Mouse (Mus musculus) megakaryocyte-erythroid progenitor cell, adult 5-6 weeks (primary cell): ENCODE results near the gene Ajuba. TPM values are rescaled to one million over a fixed set of nuclear protein-coding genes. Genes with fewer than 3 reads are reported as not detected.
A peak's percentile ranks its signal among the peaks of the same experiment; 100 is the strongest.

Source experiments
- ATAC-seq: replicated peaks from 2 replicates; pipeline ENCODE4 v1.8.0; 2016; ENCODE audit warnings: mild to moderate bottlenecking, inconsistent platforms; ENCODE audit not compliant: severe bottlenecking, poor library complexity, low FRiP score, low TSS enrichment
- total RNA-seq, 2 experiments: library from RNA; stranded (forward) in 1 of 2; stranded (reverse) in 1 of 2; fragments of 200-1000, 215-1000 nt in 1 of 2; fragments of >200 nt in 1 of 2; fragmentation: Nextera tagmentation in 1 of 2; gene quantifications; 2 replicates each; pipeline ENCODE4 v1.2.3; 2014 to 2017

Gene Ajuba
- total RNA-seq, 2 experiments from 2014 or later: 0.19 TPM; not detected in 1

DNA sequence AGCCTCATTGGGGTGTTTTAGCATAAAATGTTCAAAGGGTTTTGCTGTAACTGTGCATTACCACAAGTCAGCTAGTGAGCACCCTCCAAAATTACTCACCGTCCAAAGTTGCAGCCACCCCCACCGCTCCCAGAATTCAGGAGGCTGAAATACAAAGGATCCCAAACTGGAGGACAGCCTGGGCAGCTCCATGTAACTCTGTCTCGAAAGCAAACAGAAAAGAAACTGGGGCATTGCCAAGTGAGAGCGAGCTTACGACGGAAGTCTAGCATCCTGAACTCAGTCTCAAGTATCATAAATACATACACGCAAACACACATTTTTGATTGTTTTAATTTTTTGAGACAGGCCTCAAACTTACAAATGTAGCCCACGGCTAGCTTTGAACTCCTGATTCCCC, 20.0 kb downstream of the Ajuba start:
- no peak for ATAC-seq

DNA sequence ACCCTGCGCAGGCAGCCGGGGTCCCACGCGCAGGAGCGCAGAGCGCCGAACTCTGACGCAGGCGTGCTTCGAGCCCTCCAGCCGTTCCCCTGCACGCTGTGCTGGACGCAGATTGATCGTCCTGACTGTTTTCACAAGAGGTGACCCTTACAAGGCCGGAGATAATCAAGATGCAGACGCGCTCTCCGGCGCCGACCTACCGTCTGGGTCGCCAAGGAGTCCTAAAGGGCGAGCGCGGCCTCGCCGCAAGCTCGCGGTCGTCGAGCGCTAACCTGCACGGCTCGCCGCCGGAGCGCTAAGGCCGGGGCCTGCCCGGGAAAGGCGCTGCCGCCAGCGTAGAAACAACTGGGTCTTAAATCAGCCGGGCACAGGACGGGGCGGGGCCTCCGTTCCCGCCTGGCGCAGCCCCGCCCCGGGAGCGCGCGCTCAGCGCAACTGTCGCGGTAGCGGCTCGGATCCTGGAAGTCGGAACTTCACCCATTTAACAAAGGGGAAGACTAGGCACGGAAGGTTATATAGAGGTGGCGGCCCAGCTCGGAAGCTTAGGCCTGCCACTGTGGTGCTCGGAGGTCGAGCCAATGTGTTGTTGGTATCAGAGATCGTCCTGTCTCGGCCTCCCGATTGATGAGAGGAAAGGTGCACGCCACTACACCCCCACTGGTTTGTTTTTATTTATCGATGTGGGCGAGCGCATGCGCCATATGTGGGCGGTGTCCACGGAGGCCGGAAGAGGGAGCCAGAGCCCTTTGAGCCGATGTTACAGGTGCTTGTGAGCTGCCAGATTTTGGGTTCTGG, 23.2 kb downstream of the Ajuba start, which contains the start of gene Haus4:
Gene Haus4 (minus strand): TSS at position 642 of the 795 bp plus-strand sequence.
- peak; percentile 90 for ATAC-seq

- peak; percentile 42 for ATAC-seq
Measured at GRCm38 (mm10) chr14:54553454-54553974, 23.8 kb downstream of the Ajuba start.

GRCm38 (mm10) chr14:54544703-54545102, 32.7 kb downstream of the Ajuba start:
- ATAC-seq: no peak

- no peak for ATAC-seq
Measured at GRCm38 (mm10) chr14:54540771-54541170, 36.6 kb downstream of the Ajuba start.

- ATAC-seq: no peak
Measured at GRCm38 (mm10) chr14:54538580-54538979, 38.8 kb downstream of the Ajuba start.

DNA sequence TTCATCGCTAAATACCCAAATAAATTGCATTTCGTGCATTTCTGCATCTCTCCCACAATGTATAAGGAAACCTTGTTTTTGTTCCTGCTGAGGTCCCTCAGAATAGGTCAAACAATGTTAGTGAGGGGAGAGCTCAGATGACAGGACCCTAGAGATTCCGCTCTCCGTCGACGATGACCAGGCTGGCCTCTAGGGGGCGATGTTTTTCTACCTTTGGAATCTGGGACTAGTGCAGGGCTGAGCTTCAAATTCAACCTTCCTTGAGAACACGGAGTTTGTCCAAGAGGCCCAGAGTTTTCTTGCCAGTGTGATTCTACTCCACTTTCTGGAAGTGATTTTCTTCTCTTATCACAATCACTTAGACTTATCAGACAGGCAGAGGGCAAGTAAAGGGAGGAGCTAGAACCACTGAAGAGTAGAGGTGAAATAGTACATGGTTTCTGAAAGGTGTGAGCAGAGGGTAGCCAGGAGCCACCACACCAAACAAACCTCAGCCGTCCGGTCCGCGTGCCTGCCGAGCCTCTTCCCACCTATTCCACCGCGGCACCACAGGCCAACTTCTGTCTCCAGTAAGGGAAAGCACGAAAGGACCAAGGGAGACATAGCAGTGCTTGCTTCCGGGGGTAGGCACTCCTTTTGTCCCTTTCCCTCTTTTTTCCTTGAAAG, 48.8 kb downstream of the Ajuba start:
- ATAC-seq: peak; percentile 71

DNA sequence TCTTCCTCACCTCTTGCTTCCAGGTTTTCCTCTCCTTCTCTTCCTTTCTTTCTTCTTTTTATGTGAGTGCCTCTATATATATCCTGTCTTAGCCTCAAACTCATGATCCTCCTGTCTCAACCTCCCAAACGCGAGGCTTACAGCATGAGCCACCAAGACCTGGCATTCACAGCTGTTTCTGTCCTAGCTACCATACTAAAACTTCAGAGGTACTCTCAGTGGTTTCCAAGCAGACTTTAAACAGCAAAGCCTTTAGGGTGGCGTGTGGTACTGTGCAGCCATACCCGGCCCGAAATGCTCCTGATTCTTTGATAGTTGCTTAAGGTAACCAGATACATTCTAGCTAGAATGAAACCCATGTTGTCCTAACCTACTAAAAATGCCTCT, 49.4 kb downstream of the Ajuba start:
- no peak for ATAC-seq

DNA sequence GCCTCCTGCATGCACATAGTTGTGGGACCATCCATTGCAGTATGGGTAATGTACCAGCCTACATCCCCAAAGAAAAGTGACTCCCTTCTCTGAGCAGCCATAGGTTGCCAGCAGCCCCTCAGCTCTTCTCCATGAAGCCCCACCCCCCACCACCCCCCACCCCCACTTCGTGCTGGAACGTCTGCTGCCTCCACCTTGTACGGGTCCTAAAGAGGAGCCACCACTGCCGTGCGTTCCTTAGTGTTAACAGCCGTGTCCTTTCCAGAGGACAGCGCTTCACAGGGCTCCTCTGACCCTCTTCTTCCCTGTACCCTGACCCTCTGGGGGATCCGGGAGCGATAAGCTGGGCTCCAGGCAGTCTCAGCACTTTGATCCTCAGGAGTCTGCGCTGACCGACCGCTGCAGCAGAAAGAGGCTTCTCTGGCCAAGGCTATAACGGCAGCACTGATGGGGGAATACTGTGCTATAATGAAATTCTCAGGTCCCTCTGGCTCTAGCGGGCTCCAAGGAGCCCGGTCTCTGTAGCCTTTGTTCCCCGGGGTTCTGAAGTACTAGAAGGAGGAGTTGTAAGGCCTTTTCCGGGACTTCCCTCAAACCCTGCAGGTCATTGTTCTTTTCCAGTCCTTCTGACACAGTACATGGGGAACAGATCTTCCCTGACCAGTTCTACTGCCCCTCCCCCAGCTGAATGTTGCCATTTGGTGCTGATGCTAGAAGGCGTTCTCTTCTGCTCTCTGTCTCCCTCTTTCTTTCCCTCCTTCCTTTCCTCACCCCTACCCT, 49.9 kb downstream of the Ajuba start:
- ATAC-seq: 0 out of 2 replicates have a peak, but pooled peaks have one; percentile 22

GRCm38 (mm10) chr14:54523600-54523999, 53.8 kb downstream of the Ajuba start:
- ATAC-seq: no peak

Other genes starting within 250 kb of the Ajuba start
- 69.1 and 70.3 TPM in 2 replicates for gene Oxa1l, start 216.7 kb downstream of the Ajuba start, total RNA-seq (2014; fragmentation: Nextera tagmentation)
- 32.5 and 51.1 TPM in 2 replicates for gene Oxa1l, start 216.7 kb downstream of the Ajuba start, total RNA-seq (2017)
- gene Slc7a7, start 159.8 kb downstream of the Ajuba start, total RNA-seq (2014; fragmentation: Nextera tagmentation): 8.8 and 12.9 TPM in 2 replicates
- gene Slc7a7, start 159.8 kb downstream of the Ajuba start, total RNA-seq (2017): 8.2 and 10.6 TPM in 2 replicates
- 504 and 507 TPM in 2 replicates for gene Mrpl52, start 150.6 kb downstream of the Ajuba start, total RNA-seq (2014; fragmentation: Nextera tagmentation)
- gene Mrpl52, start 150.6 kb downstream of the Ajuba start, total RNA-seq (2017): 266 and 434 TPM in 2 replicates
- gene Mmp14, start 145.9 kb downstream of the Ajuba start, total RNA-seq (2014; fragmentation: Nextera tagmentation): 39.2 and 44.9 TPM in 2 replicates
- gene Mmp14, start 145.9 kb downstream of the Ajuba start, total RNA-seq (2017): 23.4 and 37.2 TPM in 2 replicates
- 38.4 and 38.6 TPM in 2 replicates for gene Lrp10, start 113.4 kb downstream of the Ajuba start, total RNA-seq (2014; fragmentation: Nextera tagmentation)
- 13.0 and 19.9 TPM in 2 replicates for gene Lrp10, start 113.4 kb downstream of the Ajuba start, total RNA-seq (2017)
- gene Rem2, start 101.5 kb downstream of the Ajuba start, total RNA-seq (2014; fragmentation: Nextera tagmentation): 0.50 and 3.5 TPM in 2 replicates
- 0.80 and 2.0 TPM in 2 replicates for gene Rem2, start 101.5 kb downstream of the Ajuba start, total RNA-seq (2017)
- gene Prmt5, start 60.0 kb downstream of the Ajuba start, total RNA-seq (2014; fragmentation: Nextera tagmentation): 73.8 and 87.5 TPM in 2 replicates
- gene Prmt5, start 60.0 kb downstream of the Ajuba start, total RNA-seq (2017): 71.5 and 77.3 TPM in 2 replicates
- gene Haus4, start 22.9 kb downstream of the Ajuba start, total RNA-seq (2014; fragmentation: Nextera tagmentation): 94.2 and 97.3 TPM in 2 replicates
- 60.5 and 68.2 TPM in 2 replicates for gene Haus4, start 22.9 kb downstream of the Ajuba start, total RNA-seq (2017)
- 6.2 and 12.7 TPM in 2 replicates for gene 4931414P19Rik, start 28.4 kb upstream of the Ajuba start, total RNA-seq (2014; fragmentation: Nextera tagmentation)
- gene 4931414P19Rik, start 28.4 kb upstream of the Ajuba start, total RNA-seq (2017): 2.9 and 7.3 TPM in 2 replicates
- 221 and 258 TPM in 2 replicates for gene Psmb5, start 40.5 kb upstream of the Ajuba start, total RNA-seq (2014; fragmentation: Nextera tagmentation)
- gene Psmb5, start 40.5 kb upstream of the Ajuba start, total RNA-seq (2017): 39.5 and 75.5 TPM in 2 replicates
- gene Psmb11, start 43.9 kb upstream of the Ajuba start, total RNA-seq (2014; fragmentation: Nextera tagmentation): 0.45 TPM in 1 of 2 replicates, not detected in the other
- not detected in 2 replicates for gene Psmb11, start 43.9 kb upstream of the Ajuba start, total RNA-seq (2017)
- not detected in 2 replicates for gene Gm17606, start 63.4 kb upstream of the Ajuba start, total RNA-seq (2014; fragmentation: Nextera tagmentation)
- not detected in 2 replicates for gene Gm17606, start 63.4 kb upstream of the Ajuba start, total RNA-seq (2017)
- 2.3 and 2.5 TPM in 2 replicates for gene Cdh24, start 63.8 kb upstream of the Ajuba start, total RNA-seq (2014; fragmentation: Nextera tagmentation)
- 0.15 and 1.7 TPM in 2 replicates for gene Cdh24, start 63.8 kb upstream of the Ajuba start, total RNA-seq (2017)
- gene 1700123O20Rik, start 108.7 kb upstream of the Ajuba start, total RNA-seq (2014; fragmentation: Nextera tagmentation): 37.1 and 42.0 TPM in 2 replicates
- gene 1700123O20Rik, start 108.7 kb upstream of the Ajuba start, total RNA-seq (2017): 42.4 and 58.4 TPM in 2 replicates
- 222 and 244 TPM in 2 replicates for gene Acin1, start 109.4 kb upstream of the Ajuba start, total RNA-seq (2014; fragmentation: Nextera tagmentation)
- gene Acin1, start 109.4 kb upstream of the Ajuba start, total RNA-seq (2017): 267 and 293 TPM in 2 replicates
- gene Gm29776, start 121.3 kb upstream of the Ajuba start, total RNA-seq (2014; fragmentation: Nextera tagmentation): not detected in 2 replicates
- not detected in 2 replicates for gene Gm29776, start 121.3 kb upstream of the Ajuba start, total RNA-seq (2017)
- 1.4 and 5.7 TPM in 2 replicates for gene Cebpe, start 134.6 kb upstream of the Ajuba start, total RNA-seq (2014; fragmentation: Nextera tagmentation)
- not detected in 2 replicates for gene Cebpe, start 134.6 kb upstream of the Ajuba start, total RNA-seq (2017)
- 0.13 and 0.37 TPM in 2 replicates for gene Slc7a8, start 204.4 kb upstream of the Ajuba start, total RNA-seq (2014; fragmentation: Nextera tagmentation)
- gene Slc7a8, start 204.4 kb upstream of the Ajuba start, total RNA-seq (2017): 0.34 TPM in 1 of 2 replicates, not detected in the other
- gene Rnf212b, start 236.6 kb upstream of the Ajuba start, total RNA-seq (2014; fragmentation: Nextera tagmentation): not detected in 2 replicates
- not detected in 2 replicates for gene Rnf212b, start 236.6 kb upstream of the Ajuba start, total RNA-seq (2017)